Mouse (Mus musculus): Measurements from ENCODE around the gene Atxn2.
"Not testable (repeated sequence)": the region's sequence is repeated elsewhere in the genome, so short reads cannot be mapped to it uniquely, and the experiment has no call there.

The Atxn2 gene

DNA sequence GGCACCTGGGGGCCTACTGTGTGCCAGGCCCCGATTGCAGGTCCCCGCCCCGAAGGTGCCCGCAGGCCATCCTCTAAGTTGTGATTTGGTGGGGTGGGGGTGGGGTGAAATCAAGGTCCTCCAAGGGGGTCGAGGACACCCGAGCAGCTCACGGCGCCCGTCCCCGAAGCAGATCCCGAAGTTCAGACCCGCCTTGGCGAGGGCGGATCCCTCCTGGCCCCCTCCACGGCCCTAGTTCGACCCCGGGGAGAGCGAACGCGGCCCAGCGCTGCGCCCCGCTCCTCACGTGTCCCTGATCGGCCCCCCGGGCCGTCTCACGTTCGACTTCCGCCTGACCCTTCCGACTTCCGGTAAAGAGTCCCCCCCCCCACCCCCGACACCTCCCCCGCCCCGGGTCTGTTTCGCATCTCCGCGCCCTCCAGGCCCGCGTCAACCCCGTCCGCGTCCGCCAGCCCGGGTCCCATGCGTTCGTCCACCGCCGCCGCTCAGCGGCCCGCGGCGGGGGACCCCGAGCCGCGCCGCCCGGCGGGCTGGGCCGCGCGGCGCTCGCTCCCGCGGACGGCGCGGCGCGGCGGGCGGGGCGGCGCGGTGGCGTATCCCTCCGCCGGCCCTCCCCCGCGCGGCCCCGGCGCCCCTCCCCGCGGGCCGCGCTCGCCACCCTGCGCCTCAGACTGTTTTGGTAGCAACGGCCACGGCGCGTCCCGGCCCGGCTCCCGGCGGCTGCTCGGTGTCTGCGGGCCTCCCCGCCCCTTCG, at the start of gene Atxn2:
Gene Atxn2, plus strand, starts transcription at position 164 of the 754 bp plus-strand sequence.
- peak; percentile 90 for DNase-seq (ENCODE audit: low spot score)

GRCm38 (mm10) chr5:121661494-121661893, 49.6 kb upstream of the Atxn2 start:
- no peak for DNase-seq (ENCODE audit: low spot score)

DNA sequence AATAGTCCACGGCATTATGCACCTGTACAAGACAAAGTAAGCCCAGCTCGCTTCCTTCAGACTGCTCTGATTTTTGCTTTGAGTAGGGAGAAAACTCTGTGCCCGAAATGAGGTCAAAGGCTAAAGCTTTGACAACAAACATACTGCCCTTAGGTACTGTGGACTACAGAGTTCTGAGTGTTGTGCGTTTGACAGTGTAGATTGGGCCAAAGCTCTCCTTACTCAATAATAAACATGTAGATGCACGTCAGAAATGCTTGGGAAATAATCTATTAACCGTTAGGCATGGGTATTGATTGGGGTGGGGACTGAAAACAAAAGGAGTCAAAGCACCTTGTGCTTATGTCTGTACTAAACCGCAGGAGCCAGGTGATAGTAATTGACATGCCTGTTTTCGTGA, 47.7 kb upstream of the Atxn2 start:
- peak; percentile 10 for DNase-seq (ENCODE audit: low spot score)

GRCm38 (mm10) chr5:121664078-121664477, 47.1 kb upstream of the Atxn2 start:
- DNase-seq (ENCODE audit: low spot score): no peak

DNA sequence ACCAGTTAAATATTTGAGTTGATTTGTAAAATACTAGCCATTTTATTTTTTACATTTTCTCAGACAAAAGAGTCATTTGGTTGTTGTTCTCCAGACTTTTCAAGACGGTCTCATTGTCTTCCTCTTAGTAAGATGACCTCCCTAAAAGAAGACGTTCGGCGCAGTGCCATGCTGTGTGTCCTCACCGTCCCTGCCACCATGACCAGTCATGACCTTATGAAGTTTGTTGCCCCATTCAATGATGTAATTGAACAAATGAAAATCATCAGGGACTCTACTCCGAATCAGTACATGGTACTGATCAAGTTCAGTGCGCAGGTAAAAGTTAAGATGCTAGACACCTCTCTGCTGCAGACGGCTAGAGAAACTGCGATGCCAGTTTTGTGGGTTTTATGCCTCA, 46.2 kb upstream of the Atxn2 start:
- no peak for DNase-seq (ENCODE audit: low spot score)

DNA sequence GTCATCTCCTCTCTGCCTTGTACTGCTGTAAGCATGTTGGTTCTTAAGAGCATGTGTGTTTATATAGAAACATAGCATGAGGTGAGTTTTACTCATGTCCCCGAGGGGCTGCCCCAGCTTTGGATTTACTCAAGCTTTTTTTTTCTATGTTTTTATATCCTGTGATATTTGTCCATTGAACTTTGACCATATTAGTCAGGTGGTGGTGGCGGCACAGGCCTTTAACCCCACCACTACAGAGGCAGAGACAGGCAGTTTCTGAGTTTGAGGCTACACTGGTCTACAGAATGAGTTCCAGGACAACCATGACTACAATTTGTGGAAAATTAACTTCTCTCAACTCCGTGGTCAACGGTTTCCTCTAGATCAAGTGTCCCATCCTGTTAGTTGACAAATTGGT, 44.1 kb upstream of the Atxn2 start:
- peak; percentile 10 for DNase-seq (ENCODE audit: low spot score)

- no peak for DNase-seq (ENCODE audit: low spot score)
These were observed 42.7 kb upstream of the Atxn2 start for GRCm38 (mm10) chr5:121668411-121668810.

DNA sequence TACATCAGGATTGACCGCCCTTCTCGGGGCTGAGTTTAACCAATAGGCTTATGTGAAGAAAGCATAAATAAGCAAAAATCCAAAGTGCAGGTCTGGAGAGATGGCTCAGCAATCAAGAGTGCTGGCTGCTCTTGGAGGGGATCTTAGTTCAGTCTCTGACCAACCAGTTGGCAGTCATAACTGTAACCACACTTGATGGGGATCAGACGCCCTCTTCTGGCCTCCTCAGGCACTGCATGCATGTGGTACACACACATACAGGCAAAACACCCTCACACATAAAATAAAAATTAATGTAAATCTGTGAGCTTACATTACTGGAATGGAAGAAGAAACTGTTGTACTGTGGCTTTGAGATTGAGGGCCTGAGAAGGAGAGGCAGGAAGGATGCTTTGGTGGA, 40.7 kb upstream of the Atxn2 start:
- DNase-seq (ENCODE audit: low spot score): no peak

- no peak for DNase-seq (ENCODE audit: low spot score)
These were observed 28.9 kb upstream of the Atxn2 start for GRCm38 (mm10) chr5:121682250-121682649.

GRCm38 (mm10) chr5:121685495-121685894, 25.6 kb upstream of the Atxn2 start:
- no peak for DNase-seq (ENCODE audit: low spot score)

DNA sequence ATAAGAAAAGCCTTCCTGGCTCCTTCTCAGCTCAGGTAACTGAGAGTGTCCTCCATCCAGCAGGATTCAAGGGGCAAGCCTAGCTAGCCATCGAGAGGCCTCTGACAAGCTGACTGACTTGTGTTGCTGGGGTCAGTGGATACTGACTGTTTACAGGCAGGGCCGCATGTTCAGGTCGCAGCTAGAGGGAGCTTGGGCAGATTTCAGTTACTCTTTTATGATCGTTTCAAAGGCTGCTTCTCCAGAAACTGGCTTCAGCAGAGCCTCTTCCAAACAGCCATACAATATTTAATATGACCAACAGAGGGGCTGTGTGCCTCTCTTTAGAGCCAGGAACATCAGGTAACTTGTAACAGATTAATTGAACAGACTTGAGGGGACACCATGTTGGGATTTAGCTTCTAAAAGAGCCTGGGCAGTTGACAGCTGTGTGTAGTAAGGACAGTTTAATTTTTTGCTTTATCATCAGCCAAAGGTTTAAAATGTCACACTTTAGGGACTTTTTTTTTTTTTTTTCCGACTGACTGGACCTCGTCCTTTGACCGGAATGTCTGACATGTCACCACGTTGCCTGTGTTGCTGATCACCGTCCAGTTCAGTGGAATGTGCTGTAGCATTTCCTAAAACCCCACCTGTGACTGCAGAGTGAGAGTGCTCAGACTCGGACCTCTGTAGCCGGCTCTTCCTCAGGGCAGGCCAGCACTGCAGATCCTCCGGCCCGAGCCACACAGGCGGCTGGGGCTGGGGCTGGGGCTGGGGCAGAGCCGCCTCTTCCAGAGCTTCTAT, 24.8 kb upstream of the Atxn2 start:
- DNase-seq (ENCODE audit: low spot score): peak; percentile 70

GRCm38 (mm10) chr5:121690482-121691211, 20.5 kb upstream of the Atxn2 start:
- peak; percentile 69 for DNase-seq (ENCODE audit: low spot score)

GRCm38 (mm10) chr5:121691436-121691835, 19.7 kb upstream of the Atxn2 start:
- not testable (repeated sequence) for DNase-seq (ENCODE audit: low spot score)

DNA sequence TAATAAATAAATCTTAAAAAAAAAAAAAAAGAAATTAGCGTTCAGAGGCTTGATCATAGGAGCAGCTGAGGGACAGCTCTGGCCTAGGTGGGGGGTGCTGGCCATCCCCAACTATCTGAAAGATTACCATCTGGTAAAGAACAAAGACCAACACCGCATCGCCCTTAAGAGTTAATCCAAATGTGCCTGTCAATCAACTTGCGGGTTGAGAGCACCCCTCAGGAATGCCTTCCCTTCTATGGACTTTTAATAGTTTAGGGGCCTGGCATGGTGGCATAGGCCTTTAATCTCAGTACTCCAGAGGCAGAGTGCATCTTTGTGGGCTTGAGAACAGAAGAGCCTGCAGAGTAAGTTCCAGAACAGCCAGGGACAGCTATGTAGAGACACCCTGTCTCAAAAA, 18.2 kb upstream of the Atxn2 start:
- DNase-seq (ENCODE audit: low spot score): no peak

- DNase-seq (ENCODE audit: low spot score): no peak
These were observed 14.4 kb upstream of the Atxn2 start for GRCm38 (mm10) chr5:121696761-121697160.

- peak; percentile 19 for DNase-seq (ENCODE audit: low spot score)
These were observed 11.2 kb upstream of the Atxn2 start for GRCm38 (mm10) chr5:121699891-121700290.

GRCm38 (mm10) chr5:121700496-121700895, 10.6 kb upstream of the Atxn2 start:
- no peak for DNase-seq (ENCODE audit: low spot score)

- DNase-seq (ENCODE audit: low spot score): peak; percentile 68
These were observed 9.9 kb upstream of the Atxn2 start for GRCm38 (mm10) chr5:121701111-121701769.

GRCm38 (mm10) chr5:121703341-121703740, 7.8 kb upstream of the Atxn2 start:
- DNase-seq (ENCODE audit: low spot score): no peak

- peak; percentile 86 for DNase-seq (ENCODE audit: low spot score)
These were observed 6.5 kb upstream of the Atxn2 start for GRCm38 (mm10) chr5:121704512-121705248.

GRCm38 (mm10) chr5:121710402-121710801, 735 bp upstream of the Atxn2 start:
- no peak for DNase-seq (ENCODE audit: low spot score)

- DNase-seq (ENCODE audit: low spot score): no peak
These were observed 325 bp upstream of the Atxn2 start for GRCm38 (mm10) chr5:121710851-121711173.

Measured in yolk sac, embryonic 10.5 days (tissue).